Mouse (Mus musculus) right cerebral cortex, postnatal 10 days (tissue): Measurements from ENCODE around the gene Mtmr1.

Source experiments
- DNase-seq, 2 experiments: peaks; one replicate each; pipeline ENCODE4 v3.0.0; 2021; ENCODE audit warnings: low spot score in 2 of 2

Mtmr1 gene

GRCm38 (mm10) chrX:71442916-71443315 lies 78.4 kb downstream of the Mtmr1 start:
- DNase-seq = no peak

GRCm38 (mm10) chrX:71456078-71456737 lies 91.6 kb downstream of the Mtmr1 start:
- DNase-seq = no peak

- no peak for DNase-seq
These were observed 99.7 kb downstream of the Mtmr1 start for GRCm38 (mm10) chrX:71464138-71464826.

GRCm38 (mm10) chrX:71465417-71465816 lies 100.9 kb downstream of the Mtmr1 start:
- DNase-seq = no peak

- DNase-seq = no peak
These were observed 102.9 kb downstream of the Mtmr1 start for GRCm38 (mm10) chrX:71467491-71467890.
